Mouse (Mus musculus) bone marrow, adult 2 months (tissue): ENCODE measurements around the gene Wwc1.

Source experiments
- CTCF ChIP-seq: fragments of 200-500 bp; IDR thresholded peaks from 2 replicates; pipeline ENCODE4 v1.5.1; 2011; ENCODE audit warnings: low read length, control low read depth; ENCODE audit not compliant: control insufficient read depth, insufficient read depth
- POLR2A ChIP-seq: fragments of 200-500 bp; IDR thresholded peaks from 2 replicates; pipeline ENCODE4 v1.6.1; 2011; ENCODE audit warnings: low read depth, mild to moderate bottlenecking, control low read depth, low read length, borderline replicate concordance; ENCODE audit not compliant: control insufficient read depth

DNA sequence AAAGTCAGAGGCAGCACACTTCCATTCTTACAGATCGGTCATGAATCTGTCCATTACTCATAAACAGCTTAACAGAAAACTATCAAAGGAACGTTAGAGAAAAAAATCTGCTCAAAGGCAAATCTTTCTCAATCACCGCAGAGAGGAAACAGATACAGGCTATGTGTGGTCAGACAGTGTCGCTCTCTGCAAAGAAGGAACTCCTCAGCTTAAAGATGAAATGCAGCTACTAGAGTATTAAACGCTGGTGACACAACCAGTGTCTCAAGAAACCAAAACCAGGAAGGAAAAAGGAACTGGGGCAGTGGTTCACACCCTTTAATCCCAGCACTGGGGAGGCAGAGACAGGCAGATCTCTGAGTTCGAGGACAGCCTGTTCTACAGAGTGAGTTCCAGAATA is 152.6 kb downstream of the Wwc1 start:
- no peak for TF ChIP-seq CTCF
- no peak for TF ChIP-seq POLR2A
